Mouse (Mus musculus) liver, adult (tissue): Measurements from ENCODE around the gene Chst8.

Experiments
- GATA4 ChIP-seq: IDR thresholded peaks from 2 replicates; pipeline ENCODE4 v1.6.1; 2014; ENCODE audit warnings: mild to moderate bottlenecking, low read length; ENCODE audit not compliant: insufficient replicate concordance

The Chst8 gene

DNA sequence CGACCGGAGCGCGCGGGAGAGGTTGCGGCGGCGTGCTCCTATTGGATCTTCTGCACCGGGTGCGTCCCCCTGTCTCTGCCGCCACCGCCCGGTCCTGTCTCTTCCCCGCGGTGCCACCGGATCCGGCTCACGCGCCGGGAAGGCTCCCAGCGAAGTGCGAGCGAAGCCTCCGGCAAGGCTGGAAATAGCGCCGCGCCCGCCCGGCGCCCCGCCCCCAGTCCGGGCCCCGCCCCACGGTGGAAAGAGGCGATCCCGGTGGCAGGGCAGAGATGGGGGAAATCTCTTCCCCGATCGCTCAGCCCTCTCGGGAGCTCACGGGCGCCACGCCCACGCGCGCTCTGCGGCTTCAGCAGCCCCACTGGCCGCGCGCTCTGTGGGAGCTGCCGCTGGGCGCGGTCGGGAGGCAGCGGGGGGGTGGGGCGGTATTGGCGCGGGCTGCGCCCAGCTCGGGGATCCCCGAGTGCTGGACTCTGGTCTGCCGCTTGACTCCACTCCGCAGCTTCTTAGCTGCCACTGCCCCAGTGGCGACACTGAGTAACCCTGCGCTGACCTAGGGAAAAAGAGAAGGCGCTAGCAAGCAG is at the start of gene Chst8:
Gene Chst8, minus strand, starts transcription at position 181 of the 581 bp plus-strand sequence.
- no peak for TF ChIP-seq GATA4

- TF ChIP-seq GATA4, result no peak
Measured at GRCm38 (mm10) chr7:34858291-34858690, 45.8 kb upstream of the Chst8 start.

GRCm38 (mm10) chr7:34854781-34855352 is 42.4 kb upstream of the Chst8 start:
- no peak for TF ChIP-seq GATA4

DNA sequence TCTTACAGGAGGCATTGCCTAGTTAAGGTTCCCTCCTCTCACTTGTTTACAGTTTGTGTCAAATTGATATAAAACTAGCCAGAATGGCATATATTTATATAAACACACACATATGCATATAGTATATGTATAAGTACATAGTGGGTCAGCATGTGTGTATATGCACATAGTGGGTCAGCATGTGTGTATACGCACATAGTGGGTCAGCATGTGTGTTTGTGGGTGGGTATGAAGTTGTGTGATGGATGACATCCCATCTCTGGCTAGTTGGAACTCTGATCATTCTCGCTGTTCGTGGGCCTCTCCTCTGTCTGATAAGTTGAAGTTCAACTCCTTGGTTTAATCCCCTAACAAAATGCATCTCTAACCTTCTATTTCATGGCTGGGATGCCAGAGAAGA is 40.9 kb upstream of the Chst8 start:
- no peak for TF ChIP-seq GATA4

- no peak for TF ChIP-seq GATA4
Measured at GRCm38 (mm10) chr7:34849660-34850059, 37.1 kb upstream of the Chst8 start.

DNA sequence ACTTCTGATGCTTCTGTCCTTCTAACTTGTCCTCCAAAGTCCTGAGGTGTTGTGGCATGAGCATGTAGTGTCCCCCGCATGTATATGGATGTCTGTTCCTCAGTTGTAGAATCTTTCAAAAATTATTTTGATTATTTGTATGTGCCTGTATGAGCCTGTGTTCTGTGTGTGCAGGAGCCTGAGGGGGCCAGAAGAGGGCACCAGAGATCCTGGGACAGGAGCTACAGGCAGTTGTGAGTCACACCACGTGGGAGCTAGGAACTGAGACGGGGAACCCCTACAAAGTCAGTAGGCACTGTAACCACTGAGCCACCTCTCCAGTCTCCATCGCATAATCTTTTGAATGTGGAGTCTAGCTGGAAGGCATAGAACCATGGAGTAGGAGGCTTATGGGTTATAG is 36.3 kb upstream of the Chst8 start:
- no peak for TF ChIP-seq GATA4

DNA sequence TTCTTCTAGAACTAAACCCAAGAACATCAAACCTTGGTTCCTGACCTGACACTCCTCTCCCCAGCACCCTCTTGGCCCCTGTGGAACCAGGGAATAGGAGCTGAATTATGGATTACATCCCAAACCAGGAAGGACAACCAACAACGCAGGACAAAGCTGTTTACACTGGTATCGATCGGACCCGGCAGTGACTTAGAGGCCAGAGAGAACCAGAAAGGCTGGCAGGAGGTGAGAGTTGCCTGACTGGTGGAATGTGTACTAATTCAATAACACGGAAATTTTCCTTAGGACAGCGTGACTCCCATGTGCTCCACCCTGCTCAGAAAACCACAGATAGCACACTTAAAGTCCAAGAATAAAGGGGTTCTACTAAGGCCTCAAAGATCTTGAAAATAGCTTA is 35.4 kb upstream of the Chst8 start:
- no peak for TF ChIP-seq GATA4

DNA sequence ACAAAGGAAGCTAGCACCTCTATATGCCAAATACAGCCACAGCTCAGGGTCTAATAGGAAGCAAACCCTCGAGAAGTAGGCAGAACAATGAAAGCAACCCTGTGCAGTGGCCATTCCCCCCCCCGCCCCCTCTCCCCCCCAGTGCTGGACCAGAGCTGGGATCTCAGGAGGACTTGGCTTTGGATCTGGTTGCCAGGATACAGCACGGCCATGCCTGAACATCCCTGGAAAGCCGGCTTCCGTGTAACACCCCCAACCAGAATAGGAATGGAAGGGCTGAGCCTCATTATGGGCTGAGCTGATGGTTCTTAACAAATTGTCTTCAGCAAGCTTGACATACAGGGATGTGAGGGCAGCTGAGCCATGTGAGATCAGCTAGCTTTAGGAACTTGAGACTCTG is 34.9 kb upstream of the Chst8 start:
- no peak for TF ChIP-seq GATA4

GRCm38 (mm10) chr7:34838749-34839148 is 26.2 kb upstream of the Chst8 start:
- no peak for TF ChIP-seq GATA4

DNA sequence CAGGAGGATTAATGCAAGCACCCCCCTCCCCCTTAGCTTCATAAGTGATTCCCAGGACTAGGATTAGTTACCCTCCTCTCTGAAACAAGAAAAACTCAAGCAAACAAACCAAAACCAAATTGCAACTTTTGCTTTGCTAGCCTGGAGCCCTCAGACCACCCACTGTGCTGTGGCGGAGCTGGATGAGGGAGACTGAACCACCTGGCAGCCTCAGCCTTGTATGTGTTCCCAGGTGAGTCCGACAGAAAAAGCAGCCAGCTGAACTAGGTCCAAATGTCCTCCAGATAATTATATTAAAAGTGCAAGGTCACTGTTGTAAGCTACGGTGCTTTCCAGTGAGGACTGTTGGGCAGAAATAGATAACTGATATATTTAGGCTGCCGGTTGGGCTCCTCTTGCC is 25.7 kb upstream of the Chst8 start:
- no peak for TF ChIP-seq GATA4

GRCm38 (mm10) chr7:34826255-34826909 is 13.9 kb upstream of the Chst8 start:
- no peak for TF ChIP-seq GATA4

DNA sequence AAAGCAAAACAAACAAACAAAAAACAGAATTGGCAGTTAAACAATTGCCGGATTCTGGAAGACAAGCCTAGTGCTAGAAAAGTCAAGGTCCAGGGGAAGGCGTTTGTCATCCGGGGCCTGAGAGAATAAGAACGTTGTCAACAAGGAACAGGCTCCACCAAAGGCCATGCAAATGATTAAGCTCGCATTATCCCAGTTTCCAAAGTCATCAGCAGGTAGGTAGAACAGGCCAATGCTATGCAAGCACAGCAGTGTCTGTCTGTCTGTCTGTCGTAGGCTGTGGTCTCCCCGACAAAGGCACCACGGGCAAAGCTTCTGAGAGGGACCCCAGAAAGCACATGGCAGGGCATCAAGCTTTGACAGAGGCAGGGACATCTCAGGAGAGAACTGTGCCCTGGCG is 9.1 kb upstream of the Chst8 start:
- no peak for TF ChIP-seq GATA4

DNA sequence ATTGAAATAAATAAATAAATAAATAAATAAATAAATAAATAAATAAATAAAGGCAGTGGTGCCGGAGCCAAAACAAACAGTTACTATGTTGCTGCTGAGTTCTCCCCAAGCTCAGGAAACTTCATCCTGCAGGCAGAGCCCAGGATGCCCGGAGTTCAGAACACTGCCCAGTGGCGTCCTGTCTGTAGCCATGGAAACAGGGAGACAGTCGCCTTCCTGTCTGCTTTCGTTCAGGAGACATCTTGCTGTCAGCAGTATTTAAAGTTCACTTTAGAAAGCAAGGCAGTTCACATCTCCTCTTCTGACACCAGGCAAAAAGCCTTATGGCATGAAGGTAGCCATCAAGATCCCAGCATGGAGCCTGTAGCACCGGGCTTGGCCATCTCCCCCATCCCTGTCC is 8.0 kb upstream of the Chst8 start:
- no peak for TF ChIP-seq GATA4

DNA sequence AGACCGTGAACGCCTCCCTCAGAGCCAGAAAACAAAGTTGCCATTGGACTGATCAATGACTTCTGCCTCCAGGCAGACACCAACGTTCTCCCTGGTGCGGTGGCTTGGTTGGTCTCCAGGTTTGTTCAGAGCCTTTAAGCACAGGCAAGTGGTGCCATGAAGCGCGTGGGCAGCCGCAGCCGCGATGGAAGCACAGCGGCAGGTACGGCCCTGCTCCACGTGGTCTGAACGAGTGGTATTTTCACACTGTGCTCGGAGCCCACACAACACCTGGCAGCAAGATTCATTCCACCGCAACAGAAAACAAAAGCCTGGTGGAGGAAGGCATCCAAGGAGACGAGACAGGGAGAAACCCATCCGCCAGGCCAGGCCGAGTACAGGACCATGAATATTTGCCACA is 7.3 kb upstream of the Chst8 start:
- no peak for TF ChIP-seq GATA4

DNA sequence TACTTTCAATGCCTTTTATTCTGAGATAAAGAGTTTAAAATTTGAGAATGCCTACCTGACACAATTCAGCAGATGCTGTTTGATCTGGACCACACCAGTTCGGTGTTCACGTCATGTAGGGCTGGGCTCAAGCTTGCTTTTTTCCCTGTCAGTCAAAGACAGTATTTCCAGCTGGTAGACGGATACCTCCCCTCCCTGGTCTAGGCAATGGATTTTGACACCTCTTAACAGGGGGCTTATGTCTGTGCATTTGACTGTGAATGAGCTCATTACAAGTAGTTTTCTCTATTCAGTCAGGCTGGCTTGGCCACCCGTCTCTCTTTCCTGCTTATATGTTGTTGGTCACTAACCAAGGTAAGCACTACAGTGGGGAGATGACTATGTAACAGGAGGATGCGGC is 6.1 kb upstream of the Chst8 start:
- no peak for TF ChIP-seq GATA4

- no peak for TF ChIP-seq GATA4
Measured at GRCm38 (mm10) chr7:34816981-34817380, 4.5 kb upstream of the Chst8 start.

- no peak for TF ChIP-seq GATA4
Measured at GRCm38 (mm10) chr7:34814801-34815200, 2.3 kb upstream of the Chst8 start.
